Mouse (Mus musculus) left cerebral cortex, postnatal 25 days (tissue): ENCODE results near the gene Gm47996. TPM values are rescaled to one million over a fixed set of nuclear protein-coding genes. Genes with fewer than 3 reads are reported as not detected.
"Not testable (repeated sequence)": the region's sequence is repeated elsewhere in the genome, so short reads cannot be mapped to it uniquely, and the experiment has no call there.

Source experiments
- DNase-seq, 2 experiments: peaks; one replicate each; pipeline ENCODE4 v3.0.0; 2022; ENCODE audit warnings: low spot score in 2 of 2, mixed read lengths in 1 of 2
- intact Hi-C: fragments of 180-260 bp; cut with DNase I; formaldehyde crosslinking; loops from one replicate; pipeline ENCODE4 v1.15.1; 2025
- total RNA-seq, 2 experiments: library from RNA; stranded (reverse); gene quantifications; 2 replicates each; pipeline ENCODE4 v1.2.3; 2021

Gene Gm47996
- total RNA-seq = not detected

- DNase-seq, intact Hi-C loops: not testable (repeated sequence)
Observed at GRCm38 (mm10) chr1:151209824-151210355, at the start of gene Gm47996. Gene Gm47996 (plus strand): TSS chr1:151210131.

- intact Hi-C loops = loop anchor here (5.0 kb wide), 1 partner anchor 84 kb away; no protein-coding TSS in a partner anchor
- no peak for DNase-seq
Observed at GRCm38 (mm10) chr1:151166031-151166430, 43.9 kb upstream of the Gm47996 start.

- peak in 1 of 2 experiments; percentile 18 for DNase-seq
- intact Hi-C loops = loop anchor here (5.0 kb wide), 1 partner anchor 85 kb away; no protein-coding TSS in a partner anchor
Observed at GRCm38 (mm10) chr1:151167297-151168047, 42.5 kb upstream of the Gm47996 start.

DNA sequence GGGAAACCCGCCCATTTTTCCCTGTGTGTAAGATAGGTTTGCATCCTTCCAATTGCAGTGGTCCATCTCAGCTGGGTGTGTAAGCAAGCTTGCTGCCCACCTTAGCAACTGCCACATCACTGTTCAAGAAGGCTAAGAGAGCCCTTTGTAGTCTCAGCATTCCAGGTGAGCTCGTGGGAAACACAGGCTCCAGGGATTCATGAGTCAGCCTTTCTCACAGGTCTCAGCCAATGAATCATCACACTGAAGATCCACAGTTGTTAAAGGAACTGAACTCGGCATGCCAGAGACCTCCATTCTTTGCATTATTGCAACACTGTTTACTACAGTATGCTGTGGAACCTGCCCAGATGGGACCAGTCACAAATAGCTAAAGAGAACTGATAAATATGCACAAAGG lies 41.3 kb upstream of the Gm47996 start:
- no peak for DNase-seq
- intact Hi-C loops = loop anchor here (5.0 kb wide), 1 partner anchor 86 kb away; no protein-coding TSS in a partner anchor

DNA sequence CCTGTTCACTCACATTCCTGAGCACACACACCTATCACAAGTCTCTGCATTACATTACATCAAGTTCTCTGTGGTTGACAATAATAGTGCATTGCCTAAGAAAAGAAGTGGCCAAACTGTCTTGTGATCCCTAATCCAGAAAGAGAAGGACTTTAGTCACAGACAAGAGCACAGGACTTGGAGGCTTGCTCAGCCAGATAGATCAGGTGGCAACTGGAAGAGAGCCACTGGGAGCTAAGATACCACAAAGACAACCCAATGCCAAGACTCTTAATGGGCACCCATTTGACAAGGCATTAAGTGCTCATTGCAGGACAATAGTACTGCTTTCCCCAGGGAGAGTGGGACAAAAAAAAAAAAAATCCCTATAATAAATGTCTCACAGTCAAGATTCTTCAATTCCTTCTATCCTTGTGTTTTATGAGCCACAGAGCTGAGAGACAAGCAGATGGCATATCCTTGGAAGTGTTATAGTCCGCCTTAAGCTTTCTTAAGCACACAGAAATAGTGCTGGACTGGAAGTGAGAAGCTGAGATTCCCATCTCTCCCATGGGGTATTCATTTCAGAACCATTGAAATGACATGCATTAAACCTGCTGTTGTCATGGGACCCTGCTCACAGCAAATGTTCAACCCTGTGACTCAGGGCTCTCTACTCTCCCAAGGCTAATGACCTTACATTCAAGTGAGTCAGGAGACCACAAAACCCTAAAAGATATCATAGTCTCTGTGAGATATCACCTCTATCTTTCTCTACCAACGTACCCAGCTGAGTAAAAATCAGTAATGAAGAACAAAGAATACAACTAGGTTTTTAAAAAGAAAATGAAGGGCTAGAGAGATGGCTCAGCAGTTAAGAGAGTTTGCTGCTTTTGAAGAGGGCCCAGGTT lies 38.1 kb upstream of the Gm47996 start:
- peak in 1 of 2 experiments; percentile 74 for DNase-seq
- intact Hi-C loops = loop anchor here (5.0 kb wide), 2 partner anchors 45 to 170 kb away; partner anchors contain the start of gene Ivns1abp

GRCm38 (mm10) chr1:151177030-151177936 lies 32.6 kb upstream of the Gm47996 start:
- peak in 1 of 2 experiments; percentile 35 for DNase-seq

DNA sequence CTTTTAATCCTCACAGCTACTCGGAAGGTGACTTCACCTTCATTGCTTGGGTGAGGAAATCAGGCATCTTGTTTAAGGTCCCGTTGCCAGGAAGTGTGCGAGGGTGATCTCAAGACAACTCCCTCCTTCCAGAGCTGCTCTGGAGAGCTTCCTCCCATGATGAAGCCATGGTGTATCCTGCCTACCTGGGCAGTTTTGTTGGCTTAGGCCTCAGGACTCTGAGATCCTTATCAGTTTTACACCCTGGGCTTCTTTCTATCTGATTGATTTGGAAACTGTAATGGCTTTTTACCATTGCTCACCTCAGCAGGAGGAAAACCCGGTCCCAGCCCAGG lies 32.0 kb upstream of the Gm47996 start:
- DNase-seq = no peak
- intact Hi-C loops = no loop called here

More at GRCm38 (mm10) chr1:151177030-151177936, 32.6 kb upstream of the Gm47996 start:
- intact Hi-C loops = no loop called here

GRCm38 (mm10) chr1:151178505-151179083 lies 31.3 kb upstream of the Gm47996 start:
- intact Hi-C loops = no loop called here
- DNase-seq = no peak

DNA sequence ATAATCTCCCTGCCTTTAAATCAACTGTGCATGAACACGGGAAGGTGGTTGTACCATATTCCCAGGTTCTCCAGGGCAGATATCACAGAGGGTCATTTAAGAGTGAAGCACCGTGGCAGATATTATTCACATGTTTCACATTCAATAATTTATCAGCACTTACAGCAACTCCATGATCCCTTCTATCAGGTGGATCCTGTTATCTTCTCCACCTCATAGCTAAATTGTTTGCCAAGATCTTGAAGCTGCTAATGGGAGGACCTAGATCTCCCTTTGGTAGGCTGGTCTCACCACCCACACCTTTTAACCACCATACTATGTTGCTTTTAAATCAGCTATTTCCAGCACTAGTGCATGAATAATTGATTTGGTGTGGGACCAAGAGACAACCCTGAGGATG lies 29.8 kb upstream of the Gm47996 start:
- DNase-seq = no peak
- intact Hi-C loops = no loop called here

- intact Hi-C loops, DNase-seq: not testable (repeated sequence)
Observed at GRCm38 (mm10) chr1:151182266-151182665, 27.7 kb upstream of the Gm47996 start, which contains the start of gene Gm47985. Gene Gm47985 (plus strand): TSS chr1:151182537.

GRCm38 (mm10) chr1:151186186-151186585 lies 23.7 kb upstream of the Gm47996 start:
- intact Hi-C loops, DNase-seq: not testable (repeated sequence)

- intact Hi-C loops, DNase-seq: not testable (repeated sequence)
Observed at GRCm38 (mm10) chr1:151186879-151187424, 23.0 kb upstream of the Gm47996 start.

DNA sequence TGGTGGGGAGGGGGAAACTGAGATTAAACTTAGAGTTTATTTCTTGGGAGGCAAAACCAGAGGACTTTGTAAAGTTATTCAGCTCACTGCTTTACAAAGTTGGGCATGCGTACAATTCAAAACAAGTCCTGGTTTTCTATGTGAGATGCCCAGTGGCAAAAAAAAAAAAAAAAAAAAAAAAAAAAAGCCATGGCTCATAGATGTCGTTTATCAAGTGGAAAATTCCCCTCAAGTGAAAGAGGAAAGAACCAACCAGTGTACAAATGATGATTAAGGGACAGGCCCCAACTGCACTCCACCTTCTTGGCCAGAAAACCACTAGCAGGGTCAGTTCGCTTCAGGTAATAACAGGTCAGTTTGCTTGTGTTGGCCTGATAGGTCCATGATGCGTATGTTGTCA lies 21.5 kb upstream of the Gm47996 start:
- no peak for DNase-seq
- intact Hi-C loops = no loop called here

GRCm38 (mm10) chr1:151192075-151192474 lies 17.9 kb upstream of the Gm47996 start, which contains the start of gene Gm8947:
Gene Gm8947 (plus strand): TSS chr1:151192376.
- intact Hi-C loops, DNase-seq: not testable (repeated sequence)

GRCm38 (mm10) chr1:151192739-151193138 lies 17.2 kb upstream of the Gm47996 start:
- intact Hi-C loops, DNase-seq: not testable (repeated sequence)

DNA sequence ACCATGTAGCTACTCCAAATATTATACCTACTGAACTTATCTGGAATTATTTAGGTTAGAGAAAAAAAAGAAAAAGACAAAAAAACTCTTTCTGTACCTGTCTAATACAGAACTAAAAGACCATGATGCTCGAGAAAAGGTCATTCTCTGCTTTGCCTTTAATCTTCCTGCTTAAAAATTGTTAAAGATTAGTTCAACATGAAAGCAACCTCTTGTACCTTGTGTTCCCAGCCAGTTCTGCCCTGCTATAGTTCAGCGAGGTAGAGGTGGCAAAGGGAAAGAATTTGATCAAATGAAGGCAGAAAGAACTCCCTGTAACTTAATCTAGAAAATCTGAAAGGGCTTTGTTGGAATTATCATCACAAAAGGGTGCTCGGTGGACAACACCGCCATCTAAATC lies 13.9 kb upstream of the Gm47996 start:
- DNase-seq, intact Hi-C loops: not testable (repeated sequence)

GRCm38 (mm10) chr1:151196690-151197089 lies 13.2 kb upstream of the Gm47996 start:
- intact Hi-C loops, DNase-seq: not testable (repeated sequence)

- intact Hi-C loops, DNase-seq: not testable (repeated sequence)
Observed at GRCm38 (mm10) chr1:151198120-151198519, 11.8 kb upstream of the Gm47996 start, which contains the start of gene Gm47995. Gene Gm47995 (plus strand): TSS chr1:151198448.
